Mouse (Mus musculus) kidney, postnatal 10 days (tissue): ENCODE measurements at regions not wholly inside any gene's neighbourhood (a gene's known extent, or its start where the extent isn't known, plus 50 kb on each side); places are given as distances from the start of the nearest gene placed in this dataset.
A peak's percentile ranks its signal among the peaks of the same experiment; 100 is the strongest.

Experiments used
- DNase-seq: peaks from one replicate; pipeline ENCODE4 v3.0.0; 2021; ENCODE audit warnings: mixed read lengths

DNA sequence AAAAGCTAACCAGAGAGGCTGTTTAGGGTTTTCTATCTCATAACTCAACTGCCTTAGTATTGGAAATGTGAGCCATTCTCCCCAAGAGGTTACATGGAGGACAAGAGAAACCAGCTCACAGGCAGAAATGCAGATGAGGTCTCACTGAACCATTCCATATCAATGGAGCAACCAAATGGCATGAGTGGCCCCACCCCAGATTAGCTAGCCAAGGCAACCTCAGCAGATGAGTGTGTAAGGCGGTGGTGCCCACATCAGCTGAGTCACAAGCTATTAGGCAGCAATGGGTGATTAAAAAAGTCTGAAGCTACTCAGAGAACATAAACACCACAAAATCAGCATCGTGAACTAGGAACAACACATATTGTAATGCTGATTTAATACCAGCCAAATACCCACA is 133.2 kb downstream of the Lpin1 start:
- no peak for DNase-seq

DNA sequence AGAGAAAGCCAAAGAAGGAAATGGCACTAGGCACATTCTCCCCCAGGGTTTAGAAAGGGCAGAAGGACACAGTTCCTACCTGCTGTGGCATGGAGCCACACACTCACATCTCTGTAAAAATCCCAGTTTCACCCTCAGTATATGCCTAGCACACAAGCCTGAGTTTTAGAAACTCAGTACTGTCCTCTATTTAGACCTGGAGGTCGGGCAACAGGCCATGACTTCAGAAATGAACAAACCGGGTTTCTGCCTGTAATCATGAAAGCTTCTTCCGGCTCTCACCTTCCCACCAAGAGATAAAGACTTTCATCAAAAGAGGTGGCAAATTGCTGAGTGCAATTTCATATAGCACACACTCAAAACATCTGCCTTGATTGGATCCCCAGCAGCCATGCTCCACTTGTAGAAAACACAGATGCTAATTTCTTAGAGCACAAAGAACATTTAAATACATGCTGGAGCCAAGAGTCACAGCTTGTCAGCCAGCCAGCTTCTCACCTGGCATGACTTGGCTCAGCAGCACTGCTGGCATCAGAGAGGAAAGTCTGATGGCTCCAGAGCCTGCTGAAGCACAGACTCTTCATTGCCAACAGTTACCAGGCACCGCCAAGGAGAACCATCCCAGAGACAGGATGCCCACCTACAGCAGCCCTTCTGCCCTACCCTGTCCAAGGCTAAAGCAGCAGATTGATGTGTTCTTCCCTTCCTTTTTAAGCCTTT is 136.2 kb downstream of the Lpin1 start:
- no peak for DNase-seq

DNA sequence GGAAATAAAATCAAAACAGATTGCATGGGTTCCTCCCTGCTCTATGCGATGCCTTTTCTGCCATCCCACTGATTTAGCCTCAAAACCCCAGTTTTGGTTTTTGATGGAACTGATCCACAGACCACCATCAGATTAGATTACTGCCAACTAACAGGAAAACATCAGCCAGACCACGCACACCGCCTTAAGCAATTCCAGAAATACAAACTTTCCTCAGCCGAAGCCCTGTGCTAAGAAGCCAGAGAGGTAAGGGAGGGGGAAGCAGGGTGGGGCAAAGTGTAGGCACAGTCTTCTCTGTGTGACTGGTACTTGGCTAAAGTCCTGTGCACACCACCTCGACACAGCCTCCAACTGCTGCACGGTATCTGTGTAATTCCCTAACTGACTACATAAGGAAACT is 153.3 kb downstream of the Lpin1 start:
- DNase-seq = no peak

DNA sequence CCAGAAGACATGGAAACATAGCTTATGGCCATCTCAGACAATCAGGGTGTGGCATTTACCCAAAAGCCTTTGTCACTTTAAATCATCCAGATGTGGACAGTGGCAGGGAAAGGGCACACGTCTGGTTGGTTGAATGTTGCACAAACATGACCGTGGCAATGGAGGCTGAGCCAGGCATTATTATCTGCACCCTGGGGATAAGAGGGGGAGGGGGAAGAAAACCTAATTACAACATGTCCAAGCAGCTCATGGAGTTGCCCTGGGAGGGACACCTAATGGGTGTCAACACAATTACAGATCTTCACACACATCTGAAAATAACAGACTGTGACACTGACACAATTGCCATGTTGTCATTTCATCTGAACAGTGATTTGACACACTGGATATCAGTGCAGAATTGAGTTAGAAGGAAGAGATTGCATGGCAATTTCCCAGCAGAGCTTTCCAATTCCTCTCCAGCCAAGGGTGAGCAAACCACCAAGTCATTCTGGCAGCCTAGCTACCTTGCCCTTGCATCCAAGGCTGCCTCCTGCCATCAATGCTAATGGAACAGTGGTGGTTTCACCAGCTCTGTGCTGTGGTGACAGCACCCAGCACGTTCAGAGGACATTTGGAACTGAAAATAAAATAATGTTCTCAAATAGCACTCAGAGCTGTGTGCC is 159.9 kb downstream of the Lpin1 start:
- DNase-seq = no peak

DNA sequence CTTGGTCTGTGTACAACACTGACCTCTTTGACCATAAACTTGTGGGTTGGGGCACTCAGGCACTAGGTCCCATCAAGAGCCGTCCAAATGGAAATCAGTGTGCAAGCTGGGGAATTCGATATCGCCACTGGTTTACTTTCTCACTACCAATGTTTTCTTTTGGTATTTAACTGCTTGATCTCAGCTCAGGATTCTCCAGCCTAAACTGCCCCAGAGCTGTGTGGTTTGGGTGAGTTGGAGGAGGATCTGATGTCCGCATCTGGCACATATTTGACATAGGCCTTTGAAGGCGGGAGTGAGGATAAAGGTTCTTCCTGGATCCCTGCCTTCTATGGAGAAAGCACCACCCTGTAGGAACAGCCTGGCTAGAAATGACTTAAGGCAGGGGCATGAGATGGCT is 172.0 kb downstream of the Lpin1 start:
- DNase-seq = no peak

DNA sequence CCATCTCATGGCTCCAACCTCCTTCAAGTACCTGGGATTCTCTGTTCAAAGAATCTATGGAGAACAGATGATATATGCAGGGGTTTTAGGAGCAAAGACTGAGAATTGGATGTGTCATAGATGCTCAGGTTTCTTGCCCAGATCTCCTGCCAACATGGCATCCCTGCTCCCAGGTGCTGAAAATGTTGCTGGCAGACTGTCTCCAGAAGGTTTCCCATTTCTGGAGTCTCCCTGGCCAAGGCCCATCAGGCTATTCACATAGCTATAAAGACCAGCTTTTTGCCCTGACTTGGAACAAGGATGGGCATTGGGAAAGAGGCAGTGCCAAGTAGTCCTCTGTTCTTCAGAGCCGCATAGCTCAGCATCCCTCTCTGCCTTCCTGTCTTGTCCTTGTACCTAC is 173.8 kb downstream of the Lpin1 start:
- no peak for DNase-seq

DNA sequence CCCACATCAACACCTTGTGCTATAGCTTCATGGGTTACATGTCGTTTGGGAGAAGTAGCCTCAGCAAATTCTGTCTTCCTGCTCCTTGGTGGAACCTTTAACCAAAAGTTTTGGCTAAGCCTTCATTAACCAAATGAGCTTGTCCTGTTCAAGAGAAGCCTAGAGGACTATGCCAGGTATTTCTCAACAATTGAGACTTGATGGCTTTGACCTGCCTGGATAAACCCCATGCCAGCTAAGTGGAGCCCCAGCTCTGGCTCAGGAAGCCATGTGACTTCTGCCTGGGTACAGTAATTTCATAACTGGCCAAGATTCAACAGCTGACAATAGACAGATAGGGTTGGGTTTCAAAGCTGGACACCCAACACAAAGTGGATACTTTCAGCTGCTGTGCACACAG is 174.5 kb downstream of the Lpin1 start:
- no peak for DNase-seq

DNA sequence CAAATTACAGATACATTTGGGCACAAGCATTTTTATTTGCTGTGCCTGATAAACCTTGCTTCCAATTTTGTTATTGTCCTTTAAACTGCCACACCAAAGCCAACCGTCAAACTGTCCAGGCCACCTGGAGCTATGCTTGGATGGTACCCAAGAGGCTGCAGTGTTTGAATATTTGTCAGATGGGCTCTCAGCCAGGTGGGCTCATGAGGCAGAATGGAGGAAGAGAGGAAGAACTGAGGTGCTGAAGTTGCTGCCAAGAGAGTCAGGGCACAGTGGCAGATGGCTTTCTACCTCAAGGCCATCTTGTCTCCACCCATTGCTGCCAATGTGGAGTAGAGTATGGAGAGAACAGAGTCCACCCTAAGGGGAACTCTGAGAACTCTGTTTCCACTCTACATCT is 176.0 kb downstream of the Lpin1 start:
- DNase-seq = no peak

DNA sequence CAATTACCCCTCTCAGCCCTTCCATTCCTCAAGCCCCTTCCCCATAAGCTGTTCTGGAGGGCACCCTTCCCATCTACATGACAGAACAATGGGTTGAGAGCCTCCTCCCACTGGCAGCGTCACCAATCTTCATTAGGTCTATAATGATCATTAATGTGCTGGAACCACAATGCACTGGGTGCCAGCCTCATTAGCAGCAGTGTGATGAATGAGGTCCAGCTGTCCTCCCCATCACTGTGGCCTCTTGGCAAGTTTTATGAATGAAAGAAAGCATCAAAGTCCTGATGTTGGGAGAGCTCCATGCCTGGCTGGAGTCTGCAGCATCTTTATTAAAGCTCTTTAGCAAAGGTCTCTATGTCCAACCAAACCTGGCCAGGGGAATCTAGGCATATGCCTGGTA is 176.5 kb downstream of the Lpin1 start:
- DNase-seq = no peak

DNA sequence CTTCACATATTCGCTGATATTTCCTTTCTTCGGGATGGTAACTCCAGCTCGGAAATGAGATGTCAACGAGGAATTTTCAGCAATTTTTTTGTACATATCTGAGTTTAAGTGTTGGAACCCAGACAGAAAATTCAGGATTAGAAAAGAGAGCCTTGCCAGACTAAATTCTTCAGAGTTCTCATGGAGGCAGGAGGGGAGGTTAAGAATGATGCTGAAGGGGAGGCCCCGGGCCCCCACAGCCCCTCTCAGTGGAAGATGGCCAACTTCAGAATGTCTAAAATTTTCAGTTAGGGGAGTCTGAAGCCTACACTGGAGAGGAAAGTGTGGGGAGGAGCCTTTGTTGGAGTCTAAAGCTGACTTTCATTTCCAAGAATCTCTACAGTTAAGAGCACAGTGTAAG is 184.8 kb downstream of the Lpin1 start:
- no peak for DNase-seq

DNA sequence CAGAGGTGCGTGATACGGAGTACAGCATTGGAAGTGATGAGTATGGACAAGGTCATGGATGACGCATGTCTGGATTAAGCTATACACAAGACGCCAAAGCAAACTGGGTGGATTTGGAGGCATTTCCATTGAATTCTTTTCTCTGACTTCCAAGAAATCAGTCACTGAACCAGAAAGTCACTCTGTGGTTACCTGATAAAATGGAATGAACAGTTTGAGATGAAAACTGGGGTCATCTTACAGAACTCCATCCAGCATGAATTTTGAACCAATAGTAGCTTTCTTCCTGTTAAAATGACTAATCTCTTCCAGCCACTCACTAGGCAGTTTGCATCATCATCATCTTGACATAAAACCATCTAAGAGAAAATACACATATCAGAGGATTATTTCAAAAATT is 186.2 kb downstream of the Lpin1 start:
- DNase-seq = no peak

DNA sequence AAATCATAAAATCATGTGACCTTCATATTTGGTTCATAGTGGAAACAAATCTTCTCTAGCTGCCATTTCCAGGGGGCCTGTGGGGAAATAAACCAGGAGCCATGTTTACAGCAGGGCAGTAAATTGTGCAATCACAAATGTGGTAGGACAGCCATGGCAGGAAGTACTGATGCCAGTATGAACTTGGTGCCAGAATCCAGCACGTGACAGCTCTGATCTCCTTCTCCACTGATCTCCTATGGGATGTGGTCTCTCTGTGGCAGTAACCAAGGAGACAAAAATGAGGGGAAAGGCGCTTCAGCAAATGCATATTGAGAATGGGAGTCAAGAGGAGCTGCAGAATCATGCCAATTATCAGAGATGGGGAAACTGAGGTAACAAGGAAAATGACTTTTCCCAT is 215.0 kb downstream of the Lpin1 start:
- no peak for DNase-seq

DNA sequence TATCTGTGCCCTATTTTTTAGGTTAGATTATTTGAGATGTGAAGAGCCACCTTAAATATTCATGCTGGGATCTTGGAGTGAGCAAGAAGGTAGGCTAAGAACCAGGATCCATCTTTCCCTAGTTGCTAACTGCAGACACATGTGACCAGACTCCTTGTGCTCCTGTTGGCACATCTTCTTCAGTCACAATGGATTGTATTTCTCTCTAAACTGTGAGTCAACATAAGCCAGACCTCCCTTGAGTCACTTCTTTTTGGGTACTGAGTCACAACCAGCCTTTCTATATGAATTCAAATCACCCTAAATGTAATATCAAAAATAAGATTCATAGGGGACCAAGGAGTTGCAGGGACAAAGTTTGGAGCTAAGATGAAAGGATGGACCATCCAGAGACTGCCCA is 217.9 kb downstream of the Lpin1 start:
- no peak for DNase-seq

DNA sequence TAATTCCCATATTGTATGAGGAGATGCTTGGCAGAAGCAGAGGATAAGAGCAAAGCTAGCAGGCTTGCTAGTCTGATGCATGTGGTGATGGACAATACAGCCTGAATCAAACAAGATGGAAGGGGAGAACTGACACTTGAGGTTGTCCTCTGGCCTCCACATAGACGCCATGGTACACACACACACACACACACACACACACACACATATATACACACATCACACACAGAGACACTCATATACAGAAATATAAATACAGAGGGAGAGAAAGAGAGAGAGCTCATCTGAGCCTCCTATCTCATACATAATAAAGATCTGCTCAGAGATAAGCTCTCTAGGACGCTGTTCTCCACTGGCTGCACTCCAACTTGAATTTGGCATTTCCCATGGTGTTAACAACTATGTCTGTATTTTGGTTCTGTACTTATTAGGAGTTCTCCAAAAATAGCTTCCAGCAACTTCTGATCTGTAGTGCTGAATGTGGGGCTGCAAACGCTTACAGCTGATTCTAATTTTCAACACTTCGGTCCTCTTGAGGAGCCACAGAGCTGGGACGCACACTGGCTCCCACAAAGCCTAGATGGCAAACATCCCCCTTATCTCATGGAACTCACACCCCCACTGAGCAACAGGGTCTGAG is 219.0 kb downstream of the Lpin1 start:
- DNase-seq = peak; percentile 68

DNA sequence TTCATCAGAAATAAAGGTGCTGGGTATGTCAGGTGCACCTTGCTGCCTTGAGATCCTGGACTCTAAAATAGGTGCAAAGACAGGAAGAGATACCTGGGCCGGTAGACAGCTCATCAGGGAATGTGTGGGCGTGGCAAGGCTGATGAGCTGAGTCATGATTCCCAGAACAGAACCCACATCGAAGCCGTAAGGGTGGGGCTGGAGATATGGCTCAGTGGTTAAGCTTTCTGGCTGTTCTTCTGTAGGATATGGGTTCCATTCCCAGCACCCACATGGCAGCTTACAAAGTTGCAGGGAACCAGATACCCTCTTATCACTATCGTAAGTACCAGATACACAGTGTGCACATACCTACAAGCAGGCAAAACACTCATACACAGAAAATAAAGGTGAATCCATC is 219.6 kb downstream of the Lpin1 start:
- DNase-seq = no peak

DNA sequence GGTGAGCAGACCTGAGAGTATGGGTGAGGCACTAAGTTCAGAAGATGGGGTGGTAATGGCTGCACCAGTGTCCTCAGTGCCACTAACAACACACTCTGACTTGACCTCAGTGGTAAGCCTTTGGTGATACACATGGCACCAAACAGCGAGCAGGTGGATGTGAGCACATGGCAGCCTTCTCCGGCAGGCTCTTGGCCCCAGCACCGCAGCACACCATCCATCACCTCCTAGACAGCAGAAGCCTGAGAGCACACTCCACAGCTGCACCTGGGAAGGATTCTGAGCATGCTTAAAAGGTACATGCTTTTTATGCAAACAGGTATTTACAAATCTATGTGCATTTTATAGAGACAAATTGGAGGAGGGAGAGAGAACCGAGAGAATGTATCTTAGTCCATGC is 223.7 kb downstream of the Lpin1 start:
- no peak for DNase-seq

DNA sequence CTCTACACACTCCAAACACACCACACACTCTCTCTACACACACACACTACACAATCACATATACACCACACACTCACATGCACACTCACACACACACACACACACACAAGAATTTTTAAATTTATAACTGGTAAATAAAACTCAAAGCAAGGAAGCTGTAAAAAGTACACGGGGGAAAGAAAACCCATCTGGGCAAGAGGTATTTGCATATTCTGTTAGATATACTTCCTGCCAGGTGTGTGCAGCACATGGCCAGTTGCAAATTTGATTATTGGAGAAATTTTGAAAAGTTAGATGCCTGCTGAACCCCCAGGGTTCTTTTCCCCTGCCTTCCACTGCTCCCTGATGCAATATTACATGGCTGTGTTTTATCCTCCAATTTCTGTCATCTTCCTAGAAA is 226.4 kb downstream of the Lpin1 start:
- DNase-seq = no peak

DNA sequence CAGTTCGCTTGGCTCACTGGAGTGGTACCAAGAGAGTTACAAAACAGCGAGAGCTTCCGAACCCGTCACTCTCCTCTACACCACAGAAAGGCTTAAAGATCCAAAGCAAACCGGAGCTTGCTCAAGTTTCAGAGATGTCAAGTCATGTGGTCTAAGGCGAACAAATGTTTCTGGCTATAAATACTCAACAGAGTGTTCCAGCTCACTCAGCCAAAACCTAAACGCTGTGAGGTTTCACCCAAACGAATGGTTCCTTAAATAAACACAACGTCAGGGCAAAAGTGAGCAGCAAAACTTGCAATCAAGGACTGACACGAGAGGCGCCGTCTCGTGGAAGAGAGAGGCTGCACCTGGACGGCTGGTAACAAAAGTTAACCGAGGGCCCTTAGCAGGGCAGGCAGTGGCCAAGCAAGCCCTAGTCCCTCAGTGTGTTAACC is 227.2 kb downstream of the Lpin1 start:
- DNase-seq = no peak

DNA sequence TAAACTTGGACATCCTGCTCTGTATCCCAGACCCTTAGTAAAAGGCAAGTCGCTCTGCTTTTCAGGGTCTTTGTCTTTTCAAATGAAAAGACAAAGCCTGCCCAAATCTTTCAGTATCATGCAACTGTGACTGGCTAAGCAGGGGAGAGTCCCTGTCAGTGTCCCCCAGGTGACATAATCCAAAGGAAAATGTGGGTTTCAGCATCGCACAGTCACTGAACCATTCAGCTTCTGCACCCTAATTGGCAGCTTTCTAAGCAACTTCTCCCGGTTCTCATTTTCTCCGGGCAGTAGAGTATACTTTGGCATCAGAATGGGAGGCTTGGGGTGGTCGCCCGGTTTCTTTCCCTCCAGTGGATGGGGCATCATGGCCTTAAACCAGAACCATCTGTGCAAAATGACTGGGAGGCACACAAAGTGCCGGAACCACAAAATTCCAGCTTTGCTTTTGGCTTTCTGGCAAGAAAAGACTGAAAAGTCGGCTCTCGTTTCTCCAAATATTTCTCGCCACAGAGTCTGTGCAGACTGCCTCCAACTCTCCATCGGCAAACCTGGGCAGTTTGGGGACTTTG is 228.3 kb downstream of the Lpin1 start:
- no peak for DNase-seq

DNA sequence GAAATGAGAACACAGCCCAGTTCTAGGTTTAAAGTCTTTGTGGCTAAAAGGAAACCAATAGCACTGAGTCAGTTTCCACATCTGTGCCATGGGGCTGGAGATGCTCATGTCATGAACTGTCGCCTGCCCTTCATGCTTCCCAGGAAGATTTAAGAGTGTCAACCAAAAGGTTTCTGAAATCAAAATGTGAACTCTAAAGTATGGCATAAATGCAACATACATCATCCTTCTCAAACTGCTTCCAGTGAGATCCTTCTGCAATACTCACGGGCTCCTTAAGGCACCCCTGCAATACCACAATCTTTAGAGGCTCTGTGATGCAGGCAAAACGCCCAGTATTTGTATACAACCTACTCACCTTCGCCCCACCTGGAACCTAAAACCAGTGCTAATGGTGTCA is 229.7 kb downstream of the Lpin1 start:
- DNase-seq = no peak

DNA sequence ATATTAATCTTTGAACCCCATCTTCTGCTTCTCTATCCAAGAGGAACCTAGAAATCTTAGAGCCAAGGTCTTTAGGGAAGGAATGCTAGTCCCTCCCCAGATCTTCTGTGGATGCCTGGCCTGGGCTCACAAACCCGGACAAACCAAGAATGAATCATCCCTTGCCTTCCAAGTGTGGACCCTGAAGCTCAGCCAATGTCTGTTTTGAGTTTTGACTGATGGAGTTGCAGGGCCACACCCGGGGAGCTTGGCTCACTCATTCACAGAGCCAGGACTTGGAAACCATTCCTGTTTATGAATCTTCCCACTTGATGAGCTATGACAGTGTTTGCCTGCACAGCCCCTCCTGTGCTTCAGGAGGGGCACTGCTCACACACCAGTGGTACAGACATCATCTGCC is 230.4 kb downstream of the Lpin1 start:
- no peak for DNase-seq

DNA sequence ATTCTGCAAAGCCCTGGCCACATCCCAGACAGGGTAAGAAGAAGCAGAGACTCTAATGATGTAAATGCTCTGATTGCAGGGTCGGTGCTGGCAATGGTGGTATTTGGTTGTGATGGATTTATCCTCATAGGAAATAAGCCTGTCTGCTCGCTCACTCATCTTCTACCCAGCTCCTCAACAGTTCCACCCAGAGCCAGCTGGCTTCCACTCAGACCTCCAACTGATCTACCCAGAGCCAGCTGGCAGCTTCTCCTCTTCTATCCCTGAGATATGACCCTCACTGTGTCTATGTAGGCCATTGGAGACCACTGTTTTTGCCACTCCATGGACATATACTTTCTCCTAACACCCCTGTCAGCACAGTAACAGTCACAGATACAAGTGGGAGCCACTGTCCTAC is 231.4 kb downstream of the Lpin1 start:
- DNase-seq = no peak

DNA sequence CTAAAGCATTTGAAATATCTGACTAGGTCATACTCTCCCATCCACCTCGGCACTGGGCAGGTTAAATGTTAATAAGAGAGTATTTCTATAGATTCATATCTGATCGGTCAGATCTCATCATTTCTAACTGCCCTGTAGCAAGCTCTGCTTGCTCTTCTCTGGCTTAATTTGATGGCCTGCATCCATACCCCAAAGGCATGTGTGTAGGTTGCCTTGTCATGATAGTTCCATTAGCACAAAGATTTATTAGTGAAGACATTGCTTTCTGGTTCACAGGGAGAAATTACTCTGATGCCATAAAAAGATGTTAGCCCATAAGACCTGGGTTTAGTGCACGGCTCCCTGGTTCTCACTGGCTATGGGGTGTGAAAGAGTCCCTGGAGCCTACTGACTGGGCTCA is 232.3 kb downstream of the Lpin1 start:
- DNase-seq = no peak

DNA sequence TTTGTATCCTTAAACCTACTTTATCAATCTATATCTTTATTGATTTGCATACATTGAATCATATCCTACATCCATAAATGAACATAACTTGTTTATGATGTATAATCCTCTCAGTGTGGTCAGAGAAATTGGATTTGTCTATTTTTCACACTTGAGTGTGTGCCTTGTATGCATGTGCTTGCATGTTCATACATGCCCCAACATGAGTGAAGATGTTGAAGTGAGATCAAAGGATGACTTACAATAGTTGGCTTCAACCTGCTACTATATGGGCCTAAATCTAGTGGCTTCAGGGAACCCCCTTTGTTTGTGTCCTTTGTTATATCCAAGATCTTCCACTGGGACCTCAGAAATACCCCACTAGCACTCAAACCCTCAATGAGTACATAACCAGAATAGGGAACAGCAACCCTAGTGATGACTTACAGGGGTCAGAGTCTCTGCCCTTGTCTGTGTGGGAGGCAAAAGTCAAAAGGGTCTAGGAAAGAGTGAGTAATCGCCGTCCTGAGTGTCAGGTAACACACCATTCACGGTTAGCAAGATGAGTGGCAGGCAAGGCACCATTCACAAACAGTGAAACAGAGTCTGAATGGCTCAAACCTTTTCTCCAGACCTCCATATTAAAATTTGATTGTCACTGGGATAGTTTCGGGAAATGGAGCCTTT is 236.3 kb downstream of the Lpin1 start:
- DNase-seq = no peak
